Mouse (Mus musculus): ENCODE results near the gene Ptges2. TPM values are rescaled to one million over a fixed set of nuclear protein-coding genes. Genes with fewer than 3 reads are reported as not detected.

Gene Ptges2
- 10.3 TPM for polyA plus RNA-seq (2017; shearing (Covaris generic))

DNA sequence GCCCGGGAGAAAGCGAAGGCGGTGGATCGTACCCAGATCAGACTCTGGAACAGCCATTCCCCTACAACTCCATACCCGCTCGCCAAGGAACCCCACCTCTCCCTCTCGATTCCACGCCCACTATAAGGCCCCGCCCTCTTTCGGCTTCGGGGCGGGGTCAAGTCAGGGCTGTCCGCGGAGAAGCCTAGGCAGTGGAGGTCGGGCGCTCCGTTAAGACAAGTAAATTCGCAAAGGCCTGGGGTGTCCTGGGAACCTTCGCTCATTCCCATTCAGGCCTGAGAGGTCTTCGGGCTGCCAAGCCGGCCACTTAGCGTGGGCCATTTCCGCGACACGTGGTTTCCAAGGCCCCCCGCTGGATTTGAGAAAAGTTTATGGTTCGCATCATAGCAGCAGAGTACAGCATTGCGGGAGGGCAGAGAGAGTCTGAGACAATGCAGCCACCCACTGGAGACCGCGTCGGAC is at the start of gene Ptges2:
Ptges2 (plus strand) TSS at position 413 of the 462 bp plus-strand sequence.

GRCm38 (mm10) chr2:32352151-32353006 is 43.3 kb upstream of the Ptges2 start, which contains the start of gene Ciz1:
TSS of gene Ciz1 (plus strand) at chr2:32352327.

DNA sequence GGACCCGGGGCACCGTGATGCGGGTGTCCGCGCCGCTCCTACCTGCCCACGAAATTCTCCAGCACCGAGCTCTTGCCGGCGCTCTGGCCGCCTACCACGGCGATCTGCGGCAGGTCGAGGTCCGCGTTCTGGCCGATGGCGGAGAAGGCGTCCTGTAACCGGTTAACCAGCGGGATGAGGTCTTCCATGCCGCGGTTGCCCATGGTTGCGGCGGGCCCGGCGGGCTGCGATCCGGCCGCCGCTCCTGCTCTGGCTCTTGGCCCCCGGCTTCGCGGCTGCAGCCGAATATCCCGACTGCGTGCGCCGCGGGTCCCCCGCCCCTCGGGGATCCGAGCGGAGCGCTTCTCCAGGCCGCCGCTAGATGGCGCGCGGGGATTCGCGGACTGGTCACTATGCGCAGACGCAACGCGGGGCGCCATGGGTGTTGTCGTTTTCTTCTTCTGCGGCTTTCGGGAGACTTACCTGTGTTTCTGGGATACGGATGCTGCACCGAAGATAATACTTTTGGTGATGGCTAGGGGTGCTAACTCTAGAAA is 42.6 kb upstream of the Ptges2 start, which contains the start of gene Dnm1:
Dnm1 (minus strand) TSS at position 332 of the 536 bp plus-strand sequence.

GRCm38 (mm10) chr2:32381775-32382223 is 13.9 kb upstream of the Ptges2 start, which contains the start of gene 1110008P14Rik:
TSS of gene 1110008P14Rik (minus strand) at chr2:32381938.

DNA sequence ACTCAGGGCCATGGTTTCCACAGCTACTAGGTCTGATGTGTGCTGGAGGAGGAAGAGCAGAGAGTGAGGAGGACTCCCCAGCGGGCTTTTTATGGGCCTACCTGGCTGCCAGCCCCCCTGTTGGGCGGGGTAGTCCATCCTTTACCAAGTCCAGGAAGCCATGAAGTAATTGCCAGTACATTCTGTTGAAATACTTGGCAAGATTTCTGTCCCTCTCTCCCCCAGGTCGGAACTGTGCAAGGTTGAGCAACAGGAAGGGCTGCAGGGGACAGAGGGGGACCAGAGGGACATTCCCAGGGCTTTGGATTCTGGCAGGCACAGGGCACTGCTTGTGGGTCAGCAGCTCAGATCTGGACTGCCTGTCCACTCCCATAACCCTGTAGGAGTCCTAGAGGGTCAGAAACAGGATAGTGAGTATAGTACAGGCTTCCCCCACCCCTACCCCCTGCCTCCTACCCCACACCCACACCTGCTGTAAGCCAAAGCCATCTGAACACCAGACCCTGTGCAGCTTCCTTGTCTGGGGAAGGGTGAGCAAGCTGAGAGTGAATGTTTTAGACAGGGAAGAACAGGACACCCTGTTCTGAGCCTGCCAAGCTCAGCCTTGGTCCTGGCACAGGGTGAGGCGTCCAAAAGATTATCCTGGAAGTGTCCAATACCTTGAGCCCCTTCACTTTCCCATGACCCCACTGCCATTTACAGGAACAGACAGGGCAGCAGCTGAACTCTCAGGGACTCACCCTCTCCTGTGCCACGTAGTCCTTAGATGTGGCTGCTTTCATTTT is 7.8 kb upstream of the Ptges2 start, which contains the start of gene Lcn2:
Lcn2 (minus strand) TSS at position 547 of the 785 bp plus-strand sequence.

GRCm38 (mm10) chr2:32449761-32450754 is 54.4 kb downstream of the Ptges2 start, which contains the start of gene Naif1:
TSS of gene Naif1 (plus strand) at chr2:32450457.

DNA sequence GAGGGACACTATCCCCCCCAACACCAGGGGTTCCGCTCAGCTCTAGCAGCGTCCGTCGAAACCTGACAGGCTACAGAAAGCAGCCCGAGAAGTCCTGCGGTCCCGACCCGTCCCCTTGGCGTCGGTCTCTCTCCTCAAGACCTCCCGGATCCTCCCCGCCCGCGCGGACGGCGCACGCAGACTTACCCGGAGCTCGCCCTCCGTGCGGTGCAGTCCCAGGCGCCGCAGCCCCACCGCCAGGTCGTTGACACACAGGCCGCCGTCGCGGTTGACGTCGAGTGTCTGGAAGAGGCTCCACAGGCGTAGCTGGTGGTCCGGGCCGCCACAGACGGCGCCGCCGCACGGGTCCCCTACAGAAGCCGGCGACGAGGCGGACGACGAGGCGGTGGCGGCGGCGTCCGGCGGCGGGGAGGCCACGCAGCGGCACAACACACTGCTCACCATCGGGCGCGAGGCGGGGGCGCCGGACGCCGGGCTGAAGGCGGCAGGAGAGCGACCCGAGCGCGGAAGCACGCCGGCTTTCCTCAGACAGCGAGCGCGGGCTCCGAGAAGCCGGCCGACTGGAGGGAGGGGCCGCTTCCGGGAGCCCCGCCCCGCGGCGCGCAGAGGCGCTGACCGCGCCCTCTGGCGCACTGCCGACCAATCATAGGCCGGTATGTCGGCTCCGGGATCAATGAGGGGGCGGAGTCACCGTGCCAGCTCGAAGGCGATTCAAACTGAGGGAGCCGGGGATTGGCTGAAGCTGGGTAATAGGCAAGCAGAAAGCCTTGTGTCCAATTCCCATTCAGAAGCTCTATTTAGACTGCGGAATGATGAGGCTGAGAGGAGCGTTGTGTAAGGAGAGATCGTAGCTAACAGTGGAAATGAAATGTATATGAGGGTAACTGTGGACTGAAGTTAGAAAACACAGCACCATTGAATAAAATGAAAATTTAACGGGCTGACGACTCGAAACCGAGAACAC is 55.5 kb downstream of the Ptges2 start, which contains the start of gene Slc25a25:
Slc25a25 (minus strand) TSS at position 565 of the 964 bp plus-strand sequence.

Other genes starting within 250 kb of the Ptges2 start
- 49.4 TPM for gene Prrc2b, start 244.8 kb upstream of the Ptges2 start, polyA plus RNA-seq (2017; shearing (Covaris generic))
- 2.6 TPM for gene Pomt1, start 159.3 kb upstream of the Ptges2 start, polyA plus RNA-seq (2017; shearing (Covaris generic))
- 74.0 TPM for gene Uck1, start 135.7 kb upstream of the Ptges2 start, polyA plus RNA-seq (2017; shearing (Covaris generic))
- 31.5 TPM for gene Golga2, start 108.5 kb upstream of the Ptges2 start, polyA plus RNA-seq (2017; shearing (Covaris generic))
- gene Swi5, start 107.8 kb upstream of the Ptges2 start, polyA plus RNA-seq (2017; shearing (Covaris generic)) = 150 TPM
- gene Ciz1, start 43.6 kb upstream of the Ptges2 start, polyA plus RNA-seq (2017; shearing (Covaris generic)) = 115 TPM
- gene Dnm1, start 42.6 kb upstream of the Ptges2 start, polyA plus RNA-seq (2017; shearing (Covaris generic)) = not detected
- gene 1110008P14Rik, start 14.0 kb upstream of the Ptges2 start, polyA plus RNA-seq (2017; shearing (Covaris generic)) = 41.0 TPM
- not detected for gene Lcn2, start 7.6 kb upstream of the Ptges2 start, polyA plus RNA-seq (2017; shearing (Covaris generic))
- 7.2 TPM for gene Naif1, start 54.6 kb downstream of the Ptges2 start, polyA plus RNA-seq (2017; shearing (Covaris generic))
- 34.0 TPM for gene Slc25a25, start 55.5 kb downstream of the Ptges2 start, polyA plus RNA-seq (2017; shearing (Covaris generic))
- gene Fam102a, start 139.4 kb downstream of the Ptges2 start, polyA plus RNA-seq (2017; shearing (Covaris generic)) = 136 TPM
- gene Dpm2, start 175.0 kb downstream of the Ptges2 start, polyA plus RNA-seq (2017; shearing (Covaris generic)) = 76.0 TPM
- gene Pip5kl1, start 178.9 kb downstream of the Ptges2 start, polyA plus RNA-seq (2017; shearing (Covaris generic)) = not detected
- gene 9430097D07Rik, start 179.8 kb downstream of the Ptges2 start, polyA plus RNA-seq (2017; shearing (Covaris generic)) = not detected
- 26.7 TPM for gene St6galnac4, start 191.2 kb downstream of the Ptges2 start, polyA plus RNA-seq (2017; shearing (Covaris generic))
- gene St6galnac6, start 203.8 kb downstream of the Ptges2 start, polyA plus RNA-seq (2017; shearing (Covaris generic)) = 3.2 TPM
- gene Ak1, start 225.9 kb downstream of the Ptges2 start, polyA plus RNA-seq (2017; shearing (Covaris generic)) = 0.24 TPM

Data from effector memory CD4-positive, alpha-beta T cell, adult 7 months (primary cell).